Mouse (Mus musculus): ENCODE results near the gene Hnf1a.
"Not testable (repeated sequence)": the region's sequence is repeated elsewhere in the genome, so short reads cannot be mapped to it uniquely, and the experiment has no call there.

Hnf1a gene

DNA sequence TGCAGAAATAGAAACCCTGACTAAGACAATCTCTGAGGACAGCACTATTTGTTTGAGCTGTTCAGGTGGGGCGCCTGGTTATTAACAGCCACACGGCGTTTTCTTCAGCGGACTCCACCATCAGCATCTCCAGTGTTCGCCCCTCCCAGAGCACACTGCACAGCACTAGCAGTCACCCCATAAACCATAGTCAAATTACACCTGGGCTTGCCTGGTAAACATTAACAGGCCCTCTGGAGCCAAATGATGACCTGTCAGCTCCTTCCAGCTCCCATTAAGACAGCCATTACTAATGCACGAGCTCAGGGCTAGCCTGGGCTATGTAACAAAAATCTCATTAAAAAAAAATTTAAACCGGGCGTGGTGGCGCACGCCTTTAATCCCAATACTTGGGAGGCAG is 25.8 kb downstream of the Hnf1a start:
- no peak for DNase-seq (ENCODE audit: low spot score in 2 of 2)

- no peak for DNase-seq (ENCODE audit: low spot score in 2 of 2)
Observed at GRCm38 (mm10) chr5:114942766-114943130, 28.1 kb downstream of the Hnf1a start.

GRCm38 (mm10) chr5:114942074-114942765 is 28.7 kb downstream of the Hnf1a start, which contains the start of gene 2210016L21Rik:
Gene 2210016L21Rik, plus strand, starts transcription at chr5:114942158.
- DNase-seq (ENCODE audit: low spot score in 2 of 2): peak; percentile 88

GRCm38 (mm10) chr5:114941138-114941537 is 29.8 kb downstream of the Hnf1a start:
- not testable (repeated sequence) for DNase-seq (ENCODE audit: low spot score in 2 of 2)

- no peak for DNase-seq (ENCODE audit: low spot score in 2 of 2)
Observed at GRCm38 (mm10) chr5:114935838-114936237, 35.1 kb downstream of the Hnf1a start.

DNA sequence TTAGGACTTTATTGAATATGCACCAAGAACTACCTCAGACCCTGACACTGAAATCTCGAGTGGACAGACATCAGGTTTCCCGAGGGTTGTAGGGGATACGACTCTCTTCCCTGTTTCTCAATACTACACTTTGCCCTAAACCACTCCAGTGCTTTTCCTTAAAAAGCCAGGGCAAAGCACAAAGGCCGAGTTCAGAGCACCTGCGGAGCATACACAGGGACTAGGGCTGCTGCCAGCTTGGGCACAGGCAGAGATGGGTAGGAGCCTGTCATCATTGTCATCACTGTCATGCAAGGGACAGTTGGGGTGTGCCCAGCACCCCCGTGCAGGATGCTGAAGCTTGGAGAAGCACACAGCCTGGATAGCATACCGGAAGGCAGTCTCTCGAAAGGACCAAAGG is 37.7 kb downstream of the Hnf1a start:
- DNase-seq (ENCODE audit: low spot score in 2 of 2): no peak

GRCm38 (mm10) chr5:114931626-114932025 is 39.3 kb downstream of the Hnf1a start:
- no peak for DNase-seq (ENCODE audit: low spot score in 2 of 2)

- no peak for DNase-seq (ENCODE audit: low spot score in 2 of 2)
Observed at GRCm38 (mm10) chr5:114926753-114927152, 44.1 kb downstream of the Hnf1a start.

DNA sequence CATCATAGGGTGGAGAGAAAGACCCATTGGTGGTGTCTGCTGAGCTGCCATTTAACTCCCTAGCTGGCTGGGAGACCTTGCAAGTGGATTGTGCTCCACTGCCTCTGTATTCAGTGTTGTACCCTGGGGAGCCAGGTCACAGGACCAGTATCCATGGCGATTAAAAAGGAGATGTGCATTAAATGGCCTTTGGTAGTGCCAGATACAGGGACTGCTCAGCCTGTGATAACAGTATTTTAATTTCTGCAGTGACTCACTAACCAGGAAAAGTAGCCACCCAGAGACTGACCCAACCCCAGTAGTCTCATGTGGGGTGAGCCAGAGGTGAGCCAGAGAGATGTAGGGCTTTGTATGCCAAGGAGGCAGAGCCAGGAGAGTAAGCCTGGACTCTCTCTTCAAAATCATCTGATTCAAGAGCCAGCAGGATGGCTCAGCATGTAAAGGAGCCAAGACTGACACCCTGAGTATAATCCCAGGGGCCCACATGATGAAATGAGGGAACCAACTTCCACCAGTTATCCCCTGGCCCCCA is 44.7 kb downstream of the Hnf1a start:
- no peak for DNase-seq (ENCODE audit: low spot score in 2 of 2)

DNA sequence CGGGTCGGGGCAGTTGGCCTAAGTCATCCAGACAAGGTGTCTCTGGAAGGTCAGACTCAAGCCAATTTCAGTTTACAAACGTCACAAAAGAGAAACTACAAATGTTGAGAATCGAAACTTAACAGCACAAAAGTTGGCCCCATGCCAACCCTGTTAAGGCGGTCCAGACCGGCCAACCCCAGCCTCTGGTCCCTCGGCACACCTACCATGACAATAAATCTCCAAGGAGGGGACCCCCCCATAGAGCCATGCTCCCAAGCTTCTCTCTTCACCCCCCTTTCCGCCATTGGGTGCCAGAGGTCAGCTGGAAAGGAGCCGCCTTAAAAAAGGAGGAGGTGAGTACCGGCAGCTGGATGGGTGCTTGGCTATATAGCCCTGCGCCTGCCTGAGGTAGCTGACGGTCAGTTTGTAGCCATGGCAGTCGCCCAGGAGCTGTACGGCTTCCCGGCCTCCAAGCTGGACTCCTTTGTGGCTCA is 47.9 kb downstream of the Hnf1a start, which contains the start of gene Oasl1:
TSS of gene Oasl1 (plus strand) at position 243 of the 476 bp plus-strand sequence.
- DNase-seq (ENCODE audit: low spot score in 2 of 2): no peak

DNA sequence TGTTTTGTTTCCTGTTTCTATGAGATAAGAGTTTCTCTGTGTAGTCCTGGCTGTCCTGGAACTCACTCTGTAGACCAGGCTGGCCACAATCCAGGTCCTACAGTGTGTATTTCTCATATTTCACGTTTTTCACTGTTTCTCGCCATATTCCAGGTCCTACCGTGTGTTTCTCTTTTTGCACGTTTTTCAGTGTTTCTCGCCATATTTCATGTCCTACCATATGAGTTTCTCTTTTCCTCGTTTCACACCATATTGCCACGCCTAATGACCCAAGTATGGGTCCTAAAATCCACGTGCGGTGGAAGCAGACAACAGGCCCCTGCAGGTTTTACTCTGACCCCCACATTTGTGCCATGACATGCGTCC is 48.5 kb downstream of the Hnf1a start:
- DNase-seq (ENCODE audit: low spot score in 2 of 2): no peak

GRCm38 (mm10) chr5:114921551-114922365 is 49.1 kb downstream of the Hnf1a start:
- DNase-seq (ENCODE audit: low spot score in 2 of 2): no peak

- not testable (repeated sequence) for DNase-seq (ENCODE audit: low spot score in 2 of 2)
Observed at GRCm38 (mm10) chr5:114917357-114917756, 53.5 kb downstream of the Hnf1a start.

- DNase-seq (ENCODE audit: low spot score in 2 of 2): no peak
Observed at GRCm38 (mm10) chr5:114916777-114917176, 54.1 kb downstream of the Hnf1a start.

- no peak for DNase-seq (ENCODE audit: low spot score in 2 of 2)
Observed at GRCm38 (mm10) chr5:114915854-114916253, 55.0 kb downstream of the Hnf1a start.

- DNase-seq (ENCODE audit: low spot score in 2 of 2): peak; percentile 52 to 60
Observed at GRCm38 (mm10) chr5:114914855-114915254, 56.0 kb downstream of the Hnf1a start.

DNA sequence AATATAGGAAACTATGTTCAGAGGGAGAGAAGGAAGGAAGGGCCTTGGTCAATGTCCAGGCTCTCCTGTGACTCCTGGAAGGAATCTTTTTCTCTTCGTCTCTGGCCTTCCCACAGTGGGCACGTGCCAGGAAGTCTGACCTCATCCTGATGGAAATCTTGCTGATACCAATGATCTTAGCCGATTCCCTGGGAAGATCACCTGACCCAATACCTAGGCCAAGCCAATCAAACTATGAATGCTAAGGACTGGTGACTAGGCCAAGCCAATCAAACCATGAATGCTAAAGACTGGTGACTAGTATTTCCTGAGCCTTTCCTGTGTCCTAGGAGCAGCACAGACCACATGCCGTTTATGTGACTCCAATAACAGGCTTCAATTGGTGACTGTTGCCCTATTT is 57.2 kb downstream of the Hnf1a start:
- DNase-seq (ENCODE audit: low spot score in 2 of 2): no peak

DNA sequence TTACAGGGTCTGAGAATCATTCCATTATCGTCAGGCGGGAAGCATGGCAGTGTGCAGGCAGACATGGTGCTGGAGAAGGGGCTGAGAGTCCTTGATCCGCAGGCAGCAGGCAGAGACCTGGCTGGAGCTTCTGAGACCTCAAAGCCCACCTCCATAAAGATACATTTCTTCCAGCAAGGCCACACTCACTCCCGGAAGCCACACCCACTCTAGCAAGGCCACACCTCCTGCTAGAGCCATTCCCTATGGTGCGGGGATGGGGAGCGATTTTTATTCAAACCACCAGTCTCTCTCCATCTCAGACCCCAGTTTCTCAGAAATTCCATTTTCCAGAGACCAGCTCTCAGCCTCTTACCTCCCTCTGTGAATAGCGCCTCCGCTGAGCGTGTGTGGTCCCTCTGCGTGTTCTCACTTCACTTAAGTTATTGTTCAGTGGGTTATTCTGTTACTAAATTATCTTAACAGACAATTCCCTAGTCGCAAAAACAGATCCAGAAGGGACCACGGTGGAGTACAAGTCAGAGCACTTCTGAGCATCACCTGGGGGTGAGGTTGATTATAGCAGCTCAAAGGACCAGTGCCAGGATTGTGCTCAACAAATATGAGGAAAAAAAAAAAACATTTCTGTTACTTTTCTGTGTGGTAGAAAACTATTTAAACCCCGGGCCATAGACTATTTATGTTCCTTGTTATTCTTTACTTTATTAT is 62.1 kb downstream of the Hnf1a start:
- no peak for DNase-seq (ENCODE audit: low spot score in 2 of 2)

- no peak for DNase-seq (ENCODE audit: low spot score in 2 of 2)
Observed at GRCm38 (mm10) chr5:114902413-114902812, 68.5 kb downstream of the Hnf1a start.
